Mouse (Mus musculus) embryonic facial prominence, embryonic 15.5 days (tissue): Measurements from ENCODE around the gene Dnajc28. TPM values are rescaled to one million over a fixed set of nuclear protein-coding genes. Genes with fewer than 3 reads are reported as not detected.

Source experiments
- ATAC-seq: fragments of 200-750 bp; cut with Nextera tagmentation; 2 replicates; pipeline ENCODE4 v1.8.0; 2017; ENCODE audit warnings: low read depth, moderate TSS enrichment; ENCODE audit not compliant: insufficient number of reproducible peaks, low FRiP score, low TSS enrichment
- H3K27ac ChIP-seq: fragments of 300-500 bp; sonication (generic); replicated peaks from 2 replicates; pipeline ENCODE4 v1.5.1; 2015; ENCODE audit warnings: mild to moderate bottlenecking, inconsistent platforms
- H3K27me3 ChIP-seq: fragments of 300-500 bp; sonication (generic); 2 replicates; pipeline ENCODE4 v1.6.1; 2015; ENCODE audit warnings: inconsistent platforms
- H3K36me3 ChIP-seq: fragments of 300-500 bp; sonication (generic); 2 replicates; pipeline ENCODE4 v1.6.1; 2015; ENCODE audit warnings: mild to moderate bottlenecking, inconsistent platforms
- H3K4me1 ChIP-seq: fragments of 300-500 bp; sonication (generic); 2 replicates; pipeline ENCODE4 v1.6.1; 2015; ENCODE audit warnings: inconsistent platforms
- H3K4me2 ChIP-seq: fragments of 300-500 bp; sonication (generic); replicated peaks from 2 replicates; pipeline ENCODE4 v1.6.1; 2015; ENCODE audit warnings: mild to moderate bottlenecking, inconsistent platforms
- H3K4me3 ChIP-seq: fragments of 300-500 bp; sonication (generic); replicated peaks from 2 replicates; pipeline ENCODE4 v1.5.1; 2015; ENCODE audit warnings: mild to moderate bottlenecking, inconsistent platforms
- H3K9ac ChIP-seq: fragments of 300-500 bp; sonication (generic); 2 replicates; pipeline ENCODE4 v1.6.1; 2015; ENCODE audit warnings: inconsistent platforms
- H3K9me3 ChIP-seq: fragments of 300-500 bp; sonication (generic); replicated peaks from 2 replicates; pipeline ENCODE4 v1.6.1; 2016; ENCODE audit warnings: inconsistent platforms
- WGBS: fragments of 180-500 bp; shearing (Covaris S2); methylation state at CpG from one replicate; pipeline ENCODE4 v1.1.7; 2015; 5-methylcytosine and 5-hydroxymethylcytosine counted together
- polyA plus RNA-seq: library from polyadenylated mRNA; unstranded; fragments of >200 nt; fragmentation: Nextera tagmentation; extraction: Ambion mirVana; gene quantifications from 2 replicates; pipeline ENCODE4 v1.2.1, GENCODE M21; 2015

Dnajc28 gene
- polyA plus RNA-seq, 1 experiment from 2014 or later: 3.7 TPM

DNA sequence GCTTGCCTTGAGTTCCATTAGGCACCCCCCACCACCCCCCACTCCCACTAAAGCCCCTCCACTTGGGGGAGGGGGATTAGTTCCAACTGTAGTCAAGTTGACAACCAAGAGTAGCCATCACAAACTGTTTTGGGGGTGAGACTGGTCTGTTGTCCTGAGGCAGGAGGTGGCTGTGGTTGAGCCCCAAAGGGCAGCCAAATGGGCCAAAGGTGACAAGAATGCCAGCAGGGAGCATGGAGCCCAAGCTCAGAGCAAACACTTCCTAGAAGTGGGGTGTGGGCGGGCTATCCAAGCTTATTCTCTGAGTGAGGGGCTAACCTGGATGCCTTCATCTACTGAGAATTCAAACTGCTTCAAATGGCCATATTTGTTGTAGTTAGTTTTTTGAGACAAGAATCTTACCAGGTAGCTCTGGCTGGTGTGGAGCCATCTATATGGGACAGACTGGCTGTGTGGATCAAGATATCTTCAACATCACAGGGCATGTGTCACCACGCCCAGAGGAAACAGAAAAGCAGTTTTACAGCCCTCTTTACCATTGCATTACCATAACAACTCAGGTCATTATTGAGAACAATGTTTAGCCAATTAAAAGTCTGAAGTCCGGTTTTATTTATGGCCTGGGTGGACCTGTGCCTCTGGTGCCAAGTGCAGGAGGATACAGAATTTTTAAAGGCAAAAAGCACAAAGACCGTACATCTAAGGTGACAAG is 54.1 kb downstream of the Dnajc28 start:
- Histone ChIP-seq H3K4me2 (no peak overlapping the region), H3K4me3 (no peak overlapping the region), H3K36me3 (peaks cover 45% of the 10 kb centered on the region), H3K9ac (no peak overlapping the region), H3K27me3 (no peaks in the 10 kb centered on the region), H3K4me1 (no peaks in the 10 kb centered on the region), H3K9me3 (no peaks in the 10 kb centered on the region), H3K27ac (no peak overlapping the region)
- ATAC-seq: no peak
- 84% methylated on average over 4 of the region's 4 CpGs for WGBS

Other genes starting within 250 kb of the Dnajc28 start
- 60.4 and 61.7 TPM in 2 replicates for gene Ifnar2, start 246.2 kb downstream of the Dnajc28 start, polyA plus RNA-seq
- gene Gm21970, start 227.3 kb downstream of the Dnajc28 start, polyA plus RNA-seq: not detected in 2 replicates
- gene Il10rb, start 212.9 kb downstream of the Dnajc28 start, polyA plus RNA-seq: 33.3 and 37.0 TPM in 2 replicates
- gene Ifnar1, start 133.8 kb downstream of the Dnajc28 start, polyA plus RNA-seq: 57.1 and 57.4 TPM in 2 replicates
- gene Ifngr2, start 72.0 kb downstream of the Dnajc28 start, polyA plus RNA-seq: 58.8 and 63.2 TPM in 2 replicates
- 44.4 and 50.9 TPM in 2 replicates for gene Tmem50b, start 21.2 kb downstream of the Dnajc28 start, polyA plus RNA-seq
- 96.7 and 97.1 TPM in 2 replicates for gene Gart, start 27.9 kb upstream of the Dnajc28 start, polyA plus RNA-seq
- 125 and 135 TPM in 2 replicates for gene Son, start 28.5 kb upstream of the Dnajc28 start, polyA plus RNA-seq
- 18.2 and 19.0 TPM in 2 replicates for gene Donson, start 69.7 kb upstream of the Dnajc28 start, polyA plus RNA-seq
- gene Cryzl1, start 109.9 kb upstream of the Dnajc28 start, polyA plus RNA-seq: 71.1 and 75.7 TPM in 2 replicates
- gene Itsn1, start 110.3 kb upstream of the Dnajc28 start, polyA plus RNA-seq: 23.3 and 26.7 TPM in 2 replicates